Mouse (Mus musculus): ENCODE results near the gene Casc1.
A peak's percentile ranks its signal among the peaks of the same experiment; 100 is the strongest.

The Casc1 gene

DNA sequence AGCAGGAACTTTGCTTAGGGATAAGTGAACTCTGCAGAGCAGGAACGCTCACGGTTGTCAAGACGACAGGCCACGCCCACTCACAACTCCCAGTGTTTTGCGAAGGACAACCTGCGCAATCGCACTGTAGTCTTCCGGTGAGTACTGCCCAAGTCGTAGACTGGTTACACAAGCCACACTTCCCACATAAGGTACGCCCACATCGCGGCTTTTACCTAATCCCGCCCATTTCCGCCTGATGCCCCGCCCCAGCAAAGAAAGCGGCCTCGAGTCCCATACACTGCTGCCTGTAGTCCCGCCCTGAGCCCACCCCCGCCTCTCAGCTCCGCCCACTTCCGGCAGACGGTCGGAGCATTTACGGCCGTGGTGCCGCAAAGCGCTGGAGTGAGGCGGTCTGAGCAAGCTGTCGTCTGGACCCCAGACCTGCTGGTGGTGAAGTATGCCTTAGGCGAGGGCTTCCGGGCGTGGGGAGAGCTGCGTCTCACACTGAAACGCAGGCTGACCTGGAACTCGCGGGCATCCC, at the start of gene Casc1, which contains the start of gene Etfrf1:
TSS of gene Casc1 (minus strand) at position 190 of the 523 bp plus-strand sequence.
TSS of gene Etfrf1 (plus strand) at position 319 of the 523 bp plus-strand sequence.
- DNase-seq, result peak; percentile 96

DNA sequence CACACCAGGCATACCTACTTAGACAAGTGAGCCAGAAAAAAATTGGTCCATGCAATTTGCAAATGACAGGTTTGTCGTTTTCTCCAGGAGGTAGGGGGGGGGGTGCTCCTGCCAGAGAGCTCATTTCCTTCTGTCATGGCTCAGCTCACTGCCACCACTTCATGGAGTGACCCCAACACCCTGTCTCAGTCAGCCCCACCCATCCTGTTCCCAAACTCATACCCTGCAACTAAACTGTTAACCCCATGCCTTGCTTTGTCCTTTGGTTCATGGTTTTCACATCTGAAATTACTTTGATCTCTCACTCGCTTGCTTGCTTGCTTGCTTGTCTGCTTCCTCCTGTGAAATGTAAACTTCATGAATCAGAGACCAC, 45.9 kb upstream of the Casc1 start:
- no peak for DNase-seq

DNA sequence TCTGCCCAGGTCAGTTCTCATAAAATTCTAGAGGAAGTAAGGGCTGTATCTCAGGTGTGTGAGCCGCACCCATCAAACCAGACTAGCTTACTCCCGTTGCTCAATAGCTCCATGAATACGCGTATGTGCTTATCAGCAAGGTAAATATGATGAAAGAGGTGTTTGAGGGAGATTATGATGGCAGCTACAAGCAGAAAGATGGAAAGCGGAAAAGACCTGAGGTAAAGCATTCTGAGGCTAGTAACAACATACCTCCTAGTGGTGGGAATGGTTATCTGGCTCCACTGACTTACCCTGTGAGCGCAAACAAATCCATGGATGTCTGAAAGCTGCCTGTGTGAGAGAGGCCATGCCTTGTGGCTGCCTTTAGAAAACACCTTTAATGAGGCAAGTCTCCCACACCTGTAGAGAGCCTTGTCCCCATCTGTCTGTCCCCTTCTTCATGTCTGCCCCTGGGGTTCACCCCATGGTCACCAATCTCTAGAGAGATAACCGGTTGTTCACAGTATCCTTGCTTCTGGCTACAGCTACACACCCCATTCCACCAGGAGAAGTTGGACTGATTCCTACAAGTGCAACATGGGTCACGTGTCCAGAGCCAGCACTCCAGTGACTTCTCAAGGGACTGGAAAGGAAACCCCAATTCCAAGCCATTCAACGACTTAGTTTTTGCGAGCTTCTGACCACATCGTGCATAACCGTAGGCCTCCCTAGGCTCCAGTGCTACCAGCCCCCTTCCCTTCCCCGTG, 45.3 kb upstream of the Casc1 start:
- DNase-seq, result no peak

DNA sequence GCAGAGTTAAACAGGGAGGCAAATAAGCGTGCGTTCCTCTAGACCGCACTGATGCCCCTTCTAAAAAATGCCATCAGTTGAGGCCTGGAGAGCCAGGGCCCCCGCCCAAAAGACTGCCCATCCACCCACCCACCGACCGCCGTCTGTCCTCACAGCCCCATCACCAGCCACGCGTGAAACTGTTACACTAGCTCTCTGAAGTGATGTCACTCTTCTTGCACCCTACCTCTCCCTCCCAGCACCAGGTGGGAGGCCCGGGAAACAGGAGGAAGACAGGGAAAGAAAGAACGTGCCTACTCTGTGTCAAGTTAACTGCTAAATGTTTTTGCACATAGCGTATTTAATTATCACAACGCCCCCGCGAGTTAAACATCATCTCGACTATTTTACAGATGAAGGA, 40.0 kb upstream of the Casc1 start:
- peak; percentile 24 for DNase-seq

DNA sequence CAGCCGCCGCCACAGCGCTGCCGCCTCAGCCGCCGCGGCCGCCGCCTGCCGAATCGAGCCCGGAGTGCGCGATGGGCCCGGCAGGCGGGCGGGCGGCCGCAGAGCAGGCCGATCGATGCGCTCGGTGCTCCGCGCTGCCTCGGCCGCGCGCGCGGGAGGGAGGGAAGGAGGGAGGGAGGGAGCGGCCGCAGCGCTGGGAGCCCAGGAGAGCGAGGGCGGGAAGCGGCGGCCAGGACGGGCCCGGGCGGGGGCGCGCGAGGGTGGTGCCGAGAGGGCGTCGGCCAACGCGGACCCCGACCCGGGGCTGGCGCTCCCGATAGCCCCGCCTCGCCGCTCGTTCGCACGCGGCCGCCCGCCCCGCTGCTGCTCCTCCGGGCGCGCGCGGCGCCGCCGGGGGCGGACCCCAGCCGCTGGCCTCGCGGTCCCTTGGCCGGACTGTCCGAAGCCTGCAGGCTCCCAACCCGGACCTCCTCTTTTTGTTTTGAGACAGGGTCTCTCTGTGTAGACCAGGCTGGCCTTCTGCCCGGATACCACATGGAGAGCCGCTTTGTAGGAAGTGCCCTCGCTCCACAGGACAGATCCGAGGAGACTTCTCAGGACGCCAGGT, 39.5 kb upstream of the Casc1 start, which contains the start of gene Kras:
TSS of gene Kras (minus strand) at position 55 of the 607 bp plus-strand sequence.
- peak; percentile 91 for DNase-seq

DNA sequence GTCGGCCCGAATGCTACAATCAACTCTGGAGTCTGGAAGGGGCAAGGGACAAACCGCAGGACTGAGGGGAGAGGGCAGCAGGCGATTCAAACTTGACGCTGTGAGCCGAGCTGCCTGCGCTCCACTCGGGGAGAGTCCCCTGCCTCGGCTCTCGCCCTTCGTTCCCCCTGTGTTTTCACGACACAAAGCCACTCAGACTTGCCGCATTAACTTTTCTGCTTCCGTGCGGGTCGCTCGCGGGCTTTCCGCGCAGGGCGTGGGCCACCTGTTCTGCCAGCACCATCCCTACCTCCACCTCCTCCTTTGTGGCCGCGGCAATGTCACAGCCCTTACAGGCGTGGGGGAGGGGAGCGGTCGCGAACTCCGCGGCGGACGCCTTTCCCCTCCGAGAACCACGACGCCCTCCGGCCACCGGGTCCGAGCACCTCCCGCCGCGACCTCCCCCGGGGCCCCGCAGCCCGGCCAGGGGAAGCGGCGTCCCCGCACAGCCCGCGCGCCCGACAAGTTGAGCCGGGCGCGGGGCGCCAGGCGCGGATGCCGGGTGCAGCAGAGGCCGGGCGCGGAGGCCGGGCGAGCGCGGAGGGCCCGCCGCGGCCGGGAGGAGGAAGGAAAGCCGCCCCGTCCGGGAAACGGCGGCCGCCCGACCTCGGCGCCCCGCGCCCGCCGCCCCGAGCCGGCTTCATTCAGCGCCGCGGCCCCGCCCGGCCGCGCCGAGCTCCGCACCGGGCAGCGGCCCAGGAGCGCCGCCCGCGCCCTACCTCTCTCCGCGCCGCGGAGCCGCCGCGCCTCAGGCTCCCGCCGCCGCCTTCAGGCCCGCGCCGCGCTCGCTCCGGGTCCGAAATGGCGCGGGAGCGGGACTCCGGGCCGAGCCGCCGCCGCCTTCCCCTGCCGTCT, 38.7 kb upstream of the Casc1 start:
- peak; percentile 51 for DNase-seq

DNA sequence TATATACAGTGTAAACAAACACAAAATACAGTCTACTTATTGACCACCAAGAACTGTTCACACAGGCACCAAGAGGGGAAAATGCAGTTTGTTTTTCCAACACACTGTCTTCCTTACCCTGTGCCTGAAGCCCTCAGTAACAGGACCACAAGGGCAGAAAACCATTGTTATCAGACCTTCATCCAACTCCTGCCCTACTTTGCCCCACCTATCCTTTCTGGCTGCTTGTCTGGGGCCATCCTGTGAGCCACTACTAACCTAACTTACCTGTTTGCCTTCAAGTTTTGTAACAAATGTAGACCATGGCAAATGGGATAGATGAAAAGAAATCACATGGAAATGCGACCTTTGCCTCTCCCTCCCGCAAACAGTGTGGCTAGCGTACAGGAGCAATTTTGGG, 37.1 kb upstream of the Casc1 start:
- DNase-seq, result no peak

DNA sequence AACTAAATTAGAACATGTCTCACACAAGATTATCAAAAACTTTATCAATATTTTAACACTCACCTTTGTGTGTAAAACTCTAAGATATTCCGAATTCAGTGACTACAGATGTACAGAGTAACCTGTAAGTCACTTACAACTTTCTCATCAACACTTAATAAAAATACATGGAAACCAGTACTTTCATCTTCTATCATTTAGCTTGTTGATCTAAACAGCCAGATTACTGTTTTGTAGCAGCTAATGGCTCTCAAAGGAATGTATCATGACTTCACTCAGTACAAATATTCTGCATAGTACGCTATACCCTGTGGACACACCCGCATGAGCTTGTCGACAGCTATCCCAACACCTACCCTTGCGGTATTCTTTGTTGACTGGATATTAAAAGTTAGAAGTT, 36.0 kb upstream of the Casc1 start:
- DNase-seq, result no peak

DNA sequence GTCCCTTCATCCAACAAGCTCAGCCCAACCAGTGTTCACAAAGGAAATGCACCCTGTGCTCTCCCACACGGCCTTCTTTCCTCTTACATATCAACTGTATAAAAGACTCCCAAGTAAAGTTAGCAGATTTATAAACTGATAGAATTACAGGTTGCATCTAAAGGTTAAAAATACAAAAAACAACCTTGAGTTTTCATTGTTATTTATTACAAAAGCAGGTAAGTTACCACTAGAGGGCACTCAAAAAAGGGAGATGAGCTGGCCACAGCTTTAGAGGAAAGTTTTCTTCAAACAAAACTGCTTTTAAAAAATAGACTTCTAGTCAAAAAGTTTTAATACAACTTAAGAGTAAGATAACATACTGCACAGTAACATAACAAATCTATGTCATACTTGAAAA, 31.7 kb upstream of the Casc1 start:
- DNase-seq, result no peak

DNA sequence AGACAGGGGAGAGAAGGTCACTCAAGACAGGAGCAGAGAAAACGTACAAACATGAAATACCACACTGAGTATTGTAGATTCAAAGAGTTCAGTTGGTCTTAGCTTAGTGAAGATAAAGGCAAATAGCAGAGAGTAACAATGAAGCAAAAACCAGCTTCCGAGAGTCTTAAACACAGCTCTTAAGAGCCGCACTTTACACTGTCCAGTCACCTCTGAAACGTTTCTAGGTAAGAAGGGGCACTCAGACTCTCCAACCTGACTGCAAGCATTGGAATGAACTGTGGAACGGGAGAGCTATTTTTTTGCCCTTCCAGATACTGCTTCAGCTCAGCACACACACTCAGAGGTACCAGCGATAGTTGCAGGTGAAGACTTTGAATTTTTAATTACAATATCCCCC, 29.5 kb upstream of the Casc1 start:
- no peak for DNase-seq

DNA sequence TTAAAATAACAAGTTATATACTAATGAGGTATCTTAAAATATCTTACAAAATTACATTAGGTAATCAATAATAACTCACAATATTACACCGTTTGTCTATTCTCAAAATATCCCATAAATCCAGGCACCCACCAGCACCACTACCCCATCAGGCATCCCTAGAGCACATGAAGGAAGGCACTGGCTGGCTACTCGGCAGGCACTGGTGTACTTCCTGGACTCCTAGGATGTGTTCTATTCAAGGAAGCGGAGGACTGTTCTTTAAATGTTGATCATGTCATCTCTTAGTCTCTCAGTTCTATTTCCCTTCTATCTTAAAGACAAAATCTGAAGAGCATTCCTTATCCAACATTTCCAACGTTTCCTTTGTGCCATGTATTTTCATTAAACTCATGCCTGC, 26.3 kb upstream of the Casc1 start:
- DNase-seq, result no peak

DNA sequence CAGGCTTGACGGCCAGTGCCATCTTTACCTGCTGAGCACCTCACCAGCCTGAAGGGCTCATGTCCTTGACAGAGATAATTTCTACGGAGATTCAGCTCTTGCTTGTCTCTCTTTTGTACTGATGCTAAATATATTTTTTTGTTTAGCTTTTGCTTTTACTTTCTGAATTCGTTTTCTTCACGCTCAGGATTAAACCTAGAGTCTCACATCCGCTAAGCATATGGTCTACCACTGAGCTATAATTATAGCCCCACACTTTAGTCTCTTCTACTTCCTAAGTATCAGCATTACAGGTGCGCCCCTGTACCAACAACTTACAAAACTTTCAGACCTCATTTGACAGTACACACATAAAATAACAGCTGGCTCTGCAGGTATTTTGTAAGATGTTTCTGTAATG, 24.6 kb upstream of the Casc1 start:
- DNase-seq, result no peak

DNA sequence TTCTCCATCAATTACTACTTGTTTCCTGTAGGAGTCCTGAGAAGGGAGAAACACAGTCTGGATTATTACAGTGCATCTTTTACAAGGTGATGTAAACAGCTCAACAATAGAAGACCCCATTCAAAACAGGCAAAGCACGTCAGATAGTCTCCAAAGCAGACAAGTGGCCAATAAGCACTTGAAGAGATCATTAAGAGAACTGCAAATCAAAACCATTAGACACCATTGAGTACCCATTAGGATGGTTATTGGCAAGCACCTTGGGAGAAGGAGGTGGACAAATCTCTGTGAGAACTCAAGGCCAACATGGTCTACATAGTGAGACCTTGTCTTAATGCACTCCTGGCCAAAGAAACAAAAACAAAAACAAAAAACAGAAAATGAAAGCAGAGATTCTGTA, 23.6 kb upstream of the Casc1 start:
- DNase-seq, result no peak

DNA sequence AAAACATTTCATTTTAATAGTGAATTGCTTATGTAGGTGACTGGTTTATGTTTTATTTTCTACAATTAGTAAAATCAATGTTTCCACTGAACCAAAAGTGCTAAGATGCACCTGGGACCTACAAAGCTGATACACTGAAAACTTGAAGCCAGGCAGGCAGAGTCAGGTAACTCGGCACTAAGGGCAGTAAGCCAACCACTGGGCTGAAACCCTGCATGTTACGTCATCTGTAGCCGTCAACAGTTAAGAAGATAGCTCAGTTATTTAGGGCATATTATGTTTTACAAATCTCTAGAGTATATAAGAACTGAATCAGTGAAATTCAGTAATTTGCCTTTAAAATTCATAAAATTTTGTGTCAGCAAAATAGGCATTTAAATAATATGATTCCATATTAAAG, 15.5 kb upstream of the Casc1 start:
- no peak for DNase-seq

DNA sequence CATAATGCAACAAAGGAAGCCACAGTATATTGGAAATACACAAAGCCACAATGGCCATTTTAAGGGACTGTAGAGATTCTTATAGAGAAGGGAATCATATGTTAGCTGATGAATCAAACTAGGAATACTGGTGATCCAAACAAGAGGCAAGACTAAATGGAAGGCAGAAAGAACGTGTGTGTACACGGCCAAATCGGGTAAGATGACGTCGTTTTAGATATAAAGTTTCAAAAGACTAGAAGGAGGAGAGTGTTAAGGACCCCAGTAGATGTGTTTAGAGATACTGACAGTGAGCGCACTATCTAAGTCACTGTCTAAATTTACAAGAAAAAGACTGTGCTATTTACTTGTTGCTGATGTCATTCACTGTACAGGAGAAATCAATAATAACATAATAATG, 13.4 kb upstream of the Casc1 start:
- no peak for DNase-seq

DNA sequence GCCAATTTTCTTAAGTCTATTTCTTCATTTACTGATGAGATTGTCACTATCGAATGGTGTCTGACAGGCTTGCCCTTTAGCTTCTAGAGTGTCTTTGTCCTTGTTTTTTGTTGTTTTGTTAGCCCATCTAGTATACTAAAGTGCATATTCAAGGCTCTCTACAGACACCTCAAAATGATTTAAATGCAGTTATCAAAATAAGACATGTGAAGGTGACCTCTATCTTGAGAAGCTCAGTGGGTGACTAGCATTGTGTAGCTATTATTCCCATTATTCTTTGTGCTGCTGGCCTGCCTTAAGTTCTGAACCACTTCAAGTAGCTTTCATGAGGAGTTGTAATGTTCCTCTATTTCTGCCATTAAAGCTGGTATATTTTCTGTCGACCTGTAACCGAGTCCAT, 5.0 kb upstream of the Casc1 start:
- DNase-seq, result no peak

DNA sequence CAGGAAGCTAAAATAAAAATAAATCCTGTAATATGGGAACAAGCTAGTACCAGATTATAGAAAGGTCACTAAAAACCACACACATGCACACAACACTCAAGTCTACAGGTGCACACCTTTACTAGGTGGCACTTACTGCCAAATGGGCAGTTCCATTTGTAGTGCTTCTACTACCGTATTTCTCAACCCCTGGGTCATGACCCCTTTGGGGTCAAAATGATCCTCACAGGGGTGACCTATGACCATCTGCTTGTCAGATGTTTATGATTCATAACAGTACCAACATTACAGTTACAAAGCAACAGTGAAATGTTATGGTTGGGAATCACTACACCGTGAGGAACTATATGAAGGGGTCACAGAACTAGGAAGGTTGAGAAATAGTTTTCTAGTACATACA, 3.1 kb upstream of the Casc1 start:
- DNase-seq, result no peak

DNA sequence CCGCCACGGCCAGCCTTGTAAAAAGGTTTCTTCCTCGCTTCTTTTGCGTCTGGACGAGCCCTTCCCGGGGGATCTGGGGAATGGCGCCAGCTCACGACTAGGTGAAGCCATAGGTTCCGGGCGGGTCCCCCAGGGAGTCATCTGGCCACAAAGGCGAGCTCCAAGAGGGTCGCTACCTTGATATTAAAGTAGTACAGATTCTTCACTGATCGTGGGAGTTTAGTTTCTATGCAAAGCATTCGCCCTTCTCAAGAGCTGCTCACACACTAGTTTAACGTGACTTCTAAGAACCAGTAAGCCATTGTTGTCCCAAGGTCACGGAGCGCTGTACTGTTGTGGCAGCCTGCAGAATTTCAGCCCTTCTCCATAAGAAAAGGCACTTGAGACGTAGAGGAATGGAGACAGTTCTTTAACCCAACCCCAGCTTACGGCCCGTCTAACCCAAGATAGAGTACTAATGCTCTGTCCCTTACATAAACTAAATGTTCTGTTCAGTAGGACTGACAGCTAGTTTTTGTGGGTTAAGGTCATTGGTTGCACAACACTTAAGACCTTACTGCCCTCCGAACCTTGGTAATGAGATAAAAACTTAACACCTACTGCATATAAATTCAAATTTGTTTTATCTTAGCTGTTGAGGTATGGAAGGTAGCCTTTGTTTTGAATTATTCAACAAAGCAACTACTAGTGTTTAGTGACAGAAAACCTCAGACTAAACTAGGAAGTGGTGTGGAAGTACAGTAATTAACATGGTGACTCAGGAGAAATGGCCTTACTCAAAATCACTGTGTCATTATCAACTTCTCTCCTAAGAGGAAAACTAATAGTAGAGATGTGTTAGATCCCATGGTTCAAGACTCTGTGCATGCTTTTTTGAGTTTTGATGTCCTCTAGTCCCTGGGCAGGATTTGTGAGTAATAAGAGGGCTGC, 836 bp upstream of the Casc1 start:
- DNase-seq, result no peak

DNA sequence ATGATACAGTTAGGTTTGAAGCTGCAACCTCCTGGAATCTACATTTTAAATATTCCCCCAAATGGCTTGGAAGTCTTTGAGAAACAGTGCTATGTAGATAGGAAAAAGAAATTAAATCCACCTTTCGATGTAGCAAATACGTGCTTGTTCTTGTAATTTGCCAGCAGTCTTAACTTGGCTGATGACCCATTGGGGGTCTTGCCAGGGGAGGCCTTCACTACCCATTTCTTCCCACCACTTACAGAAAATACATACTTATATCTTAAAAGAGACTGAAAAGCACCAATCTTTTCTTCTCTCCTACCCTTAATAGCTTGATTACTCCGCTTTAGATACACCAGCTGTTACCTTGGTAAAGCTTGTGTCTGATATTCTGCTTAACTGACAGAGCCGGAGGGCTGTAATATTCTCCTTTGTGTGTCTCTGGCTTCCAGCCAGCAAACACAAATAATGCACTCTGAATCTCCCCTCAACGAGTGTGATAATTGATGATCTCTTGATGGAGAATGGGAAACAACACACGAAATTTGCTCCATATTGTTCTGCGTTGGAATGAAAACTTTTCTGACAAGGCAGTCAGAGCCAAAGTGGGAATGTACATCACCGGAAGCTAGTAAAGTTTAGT, 637 bp downstream of the Casc1 start:
- no peak for DNase-seq

DNA sequence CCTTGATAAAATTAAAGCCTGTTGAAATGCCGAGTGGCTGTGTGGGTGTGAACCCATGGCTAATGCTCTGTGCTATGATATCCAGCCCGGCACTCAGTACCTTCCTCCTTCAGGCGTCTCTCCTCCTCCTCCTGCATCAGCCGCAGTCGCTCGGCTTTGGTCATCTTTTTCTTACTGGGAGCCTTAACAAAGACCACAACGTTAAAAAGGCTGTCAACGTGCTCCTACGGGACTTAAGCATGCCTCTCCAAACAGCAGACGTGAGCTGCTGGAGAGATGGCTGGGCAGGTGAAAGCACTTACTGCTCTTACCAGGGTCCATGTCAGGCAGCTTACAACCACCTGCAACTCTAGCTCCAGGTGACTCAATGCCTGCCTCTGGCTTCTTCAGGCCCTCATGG, 5.7 kb downstream of the Casc1 start:
- DNase-seq, result no peak

DNA sequence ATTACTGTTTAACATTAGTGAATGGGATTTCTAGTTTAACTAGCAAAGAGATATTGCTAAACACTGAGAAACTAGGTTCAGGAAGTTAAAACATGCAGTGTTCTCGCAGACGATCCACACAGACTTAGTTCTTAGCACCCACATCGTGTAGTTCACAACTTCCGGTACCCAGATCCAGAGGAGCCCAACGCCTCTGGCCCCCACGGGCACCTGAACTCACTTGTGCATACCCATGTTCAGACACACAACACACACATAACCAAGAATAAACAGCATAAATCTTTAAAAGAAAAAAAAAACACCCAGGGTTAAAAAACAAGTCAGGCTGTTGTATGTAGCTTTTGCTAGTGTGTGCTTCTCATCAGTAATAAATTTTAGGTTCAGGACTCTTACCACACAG, 6.4 kb downstream of the Casc1 start:
- DNase-seq, result no peak
